Comparison of ENCODE assay signal across 12 mouse cellular contexts in the genomic region with DNA sequence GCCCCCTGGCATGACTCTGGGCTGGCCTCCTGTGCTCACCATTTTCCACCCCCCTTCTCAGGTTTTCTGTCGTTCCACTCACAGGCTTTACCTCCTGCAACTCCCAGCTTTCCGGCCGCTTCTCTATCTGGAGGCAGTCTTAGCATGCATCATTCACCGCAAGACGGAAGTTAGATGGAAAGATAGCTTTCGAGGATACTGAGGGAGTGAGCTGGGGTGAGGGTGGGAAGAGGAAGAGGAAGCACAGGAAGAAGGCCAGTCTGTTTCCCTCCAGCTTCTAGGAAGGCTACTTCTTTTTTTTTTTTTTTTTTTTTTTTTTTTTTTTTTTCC. TPM values are rescaled to one million over a fixed set of nuclear protein-coding genes. Genes with fewer than 3 reads are reported as not detected.
A peak's percentile ranks its signal among the peaks of the same experiment; 100 is the strongest.
DNase-seq lines count a peak whose midpoint lies in the region; ATAC-seq and TF ChIP-seq lines count a peak whose summit lies in the region.
"Had no signal": no experiment of that assay in that cellular context is flagged by ENCODE, and none has a peak within 500 bp of the region (broad histone marks: within the 10 kb centered on the region; RNA-seq: fewer than 3 reads in every experiment).

No protein-coding gene starts in this region.

- H3K36me3 ChIP-seq in heart, adult 2 months (ENCODE audit: control insufficient read depth, insufficient read depth, low read length) = no peaks in the 10 kb centered on the region
- no peaks in the 10 kb centered on the region for H3K36me3 ChIP-seq in forebrain, embryonic 16.5 days (ENCODE audit: control insufficient read depth, insufficient read depth)
- no peaks in the 10 kb centered on the region for H3K36me3 ChIP-seq in midbrain, embryonic 12.5 days

- no peak overlapping the region for H3K4me3 ChIP-seq in heart, adult 2 months
- H3K4me3 ChIP-seq in forebrain, embryonic 16.5 days (replicated peaks; ENCODE audit: low read length) = no peak overlapping the region
- H3K4me3 ChIP-seq in midbrain, embryonic 12.5 days = no peak overlapping the region

- no peak overlapping the region for H3K27ac ChIP-seq in heart, adult 2 months
- peak overlapping the region; percentile 24; the same call in 1 of the 2 replicates for H3K27ac ChIP-seq in forebrain, embryonic 16.5 days (ENCODE audit: low read length)
- no peak overlapping the region; the same call in 1 of the 2 replicates for H3K27ac ChIP-seq in midbrain, embryonic 12.5 days (replicated peaks)

- intact Hi-C loops in heart, adult 2 months (cut with DNase I) = no loop called here
- intact Hi-C loops in left cerebral cortex, postnatal 25 days (cut with DNase I) = no loop called here

- H3K4me1 ChIP-seq in heart, adult 2 months (ENCODE audit: control insufficient read depth, insufficient read depth, low read length) = no peaks in the 10 kb centered on the region
- peaks cover 3% of the 10 kb centered on the region; the same call in 1 of the 2 replicates for H3K4me1 ChIP-seq in forebrain, embryonic 16.5 days (replicated peaks; ENCODE audit: control insufficient read depth, insufficient read depth, low read length)
- H3K4me1 ChIP-seq in midbrain, embryonic 12.5 days = peaks cover 15% of the 10 kb centered on the region

- no peak for TF ChIP-seq CTCF in heart, adult 2 months (IDR thresholded peaks at IDR 0.05)

- H3K27me3 ChIP-seq in heart, adult 2 months (ENCODE audit: control insufficient read depth, insufficient read depth, low read length) = no peaks in the 10 kb centered on the region
- no peaks in the 10 kb centered on the region for H3K27me3 ChIP-seq in forebrain, embryonic 16.5 days (replicated peaks; ENCODE audit: control insufficient read depth, insufficient read depth, low read length)
- no peaks in the 10 kb centered on the region for H3K27me3 ChIP-seq in midbrain, embryonic 12.5 days

- no peaks in the 10 kb centered on the region for H3K79me2 ChIP-seq in heart, adult 2 months (replicated peaks; ENCODE audit: control insufficient read depth, insufficient read depth, low read length)

- DNase-seq in heart, adult 2 months = no peak
- DNase-seq in heart, postnatal 4 days = no peak
- DNase-seq in 3T3-L1 (ENCODE audit: low read depth, low spot score) = peak; percentile 5
- DNase-seq in urinary bladder, adult 18-20 months (ENCODE audit: low spot score in 2 of 2) = no peak
- no peak for DNase-seq in adrenal gland, postnatal 4 days (ENCODE audit: low spot score in 2 of 2)
- no peak for DNase-seq in left cerebral cortex, postnatal 25 days (ENCODE audit: low spot score in 2 of 2)
- DNase-seq: cerebellum, postnatal 14 days had no signal

- H3K9me3 ChIP-seq in forebrain, embryonic 16.5 days (ENCODE audit: control insufficient read depth, low read length) = no peaks in the 10 kb centered on the region
- H3K9me3 ChIP-seq in midbrain, embryonic 12.5 days = no peaks in the 10 kb centered on the region

- 9% methylated on average over 6 of the region's 6 CpGs for WGBS in heart, adult 2 months
- WGBS in forebrain, embryonic 16.5 days = 72% methylated on average over 6 of the region's 6 CpGs
- 73% methylated on average over 6 of the region's 6 CpGs for WGBS in midbrain, embryonic 12.5 days

- TF ChIP-seq POLR2A in heart, adult 2 months (IDR thresholded peaks at IDR 0.05; ENCODE audit: insufficient read depth, low read depth, low read length) = peak; percentile 18; the same call in 1 of the 2 replicates

- H3K9ac ChIP-seq in heart, adult 2 months (ENCODE audit: low read depth, low read length) = no peak overlapping the region
- H3K9ac ChIP-seq in forebrain, embryonic 16.5 days (replicated peaks; ENCODE audit: low read depth, low read length) = no peak overlapping the region
- H3K9ac ChIP-seq in midbrain, embryonic 12.5 days (replicated peaks) = peak overlapping the region; percentile 31; the same call in 1 of the 2 replicates

- H3K4me2 ChIP-seq in forebrain, embryonic 16.5 days (ENCODE audit: low read length) = no peak overlapping the region
- no peak overlapping the region for H3K4me2 ChIP-seq in midbrain, embryonic 12.5 days (replicated peaks)

- 0 out of 2 replicates have a peak, but pooled peaks have one; percentile 20 for TF ChIP-seq EP300 in heart, adult 2 months (IDR thresholded peaks at IDR 0.05; ENCODE audit: insufficient read depth, low read depth, low read length)

- no peak for ATAC-seq in forebrain, embryonic 16.5 days
- no peak for ATAC-seq in midbrain, embryonic 12.5 days (ENCODE audit: low FRiP score, low read depth)

RNA-seq across cellular contexts. Expression of gene Cmtm5, which starts 0.7 kb away (rescaled TPM):
- total RNA-seq in heart, adult 2 months (2021) = under 1 TPM in 1 of 2 experiments, not detected in 1; 0.30 TPM
- polyA plus RNA-seq in heart, adult 2 months (2012; rRNA removed) = 1.8 and 2.9 TPM in 2 replicates
- under 1 TPM in 1 of 2 experiments, not detected in 1; 0.33 TPM for total RNA-seq in heart, postnatal 4 days (2021)
- 3.7 and 4.0 TPM in 2 replicates for polyA plus RNA-seq in forebrain, embryonic 16.5 days (2015; fragmentation: Nextera tagmentation; extraction: Ambion mirVana)
- 1.2 and 2.2 TPM in 2 replicates for polyA plus RNA-seq in midbrain, embryonic 12.5 days (2016; fragmentation: Nextera tagmentation; extraction: Ambion mirVana)
- 1 to 10 TPM; 2.4 to 3.8 TPM for total RNA-seq in adrenal gland, postnatal 4 days (2021)
- total RNA-seq in left cerebral cortex, postnatal 25 days (2021) = 10 to 100 TPM; 48.1 to 63.0 TPM
- total RNA-seq: gastrocnemius, adult 8-10 months had no signal

RNA-seq across cellular contexts. Expression of gene Il25, which starts 4.3 kb away (rescaled TPM):
- not detected for total RNA-seq in heart, adult 2 months (2021)
- not detected in 2 replicates for polyA plus RNA-seq in heart, adult 2 months (2012; rRNA removed)
- total RNA-seq in heart, postnatal 4 days (2021) = not detected
- polyA plus RNA-seq in forebrain, embryonic 16.5 days (2015; fragmentation: Nextera tagmentation; extraction: Ambion mirVana) = 0.46 and 0.53 TPM in 2 replicates
- polyA plus RNA-seq in midbrain, embryonic 12.5 days (2016; fragmentation: Nextera tagmentation; extraction: Ambion mirVana) = not detected in 2 replicates
- total RNA-seq in adrenal gland, postnatal 4 days (2021) = not detected
- total RNA-seq in left cerebral cortex, postnatal 25 days (2021) = not detected
- total RNA-seq: gastrocnemius, adult 8-10 months; layer of hippocampus, adult 18-20 months had no signal
- polyA plus RNA-seq: lung, embryonic 16.5 days had no signal

RNA-seq across cellular contexts. Expression of gene Efs, which starts 10.9 kb away (rescaled TPM):
- total RNA-seq in heart, adult 2 months (2021) = 1 to 10 TPM; 1.9 to 3.0 TPM
- 5.1 and 5.4 TPM in 2 replicates for polyA plus RNA-seq in heart, adult 2 months (2012; rRNA removed)
- 10 to 100 TPM; 10.5 to 10.9 TPM for total RNA-seq in heart, postnatal 4 days (2021)
- 24.2 and 28.7 TPM in 2 replicates for polyA plus RNA-seq in forebrain, embryonic 16.5 days (2015; fragmentation: Nextera tagmentation; extraction: Ambion mirVana)
- 36.0 and 38.6 TPM in 2 replicates for polyA plus RNA-seq in midbrain, embryonic 12.5 days (2016; fragmentation: Nextera tagmentation; extraction: Ambion mirVana)
- 10 to 100 TPM; 13.2 to 13.9 TPM for total RNA-seq in adrenal gland, postnatal 4 days (2021)
- 1 to 10 TPM; 7.4 to 8.1 TPM for total RNA-seq in left cerebral cortex, postnatal 25 days (2021)

RNA-seq across cellular contexts. Expression of gene Slc22a17, which starts 23.9 kb away (rescaled TPM):
- 1 to 10 TPM; 1.7 to 2.3 TPM for total RNA-seq in heart, adult 2 months (2021)
- 13.0 and 13.8 TPM in 2 replicates for polyA plus RNA-seq in heart, adult 2 months (2012; rRNA removed)
- total RNA-seq in heart, postnatal 4 days (2021) = 10 to 100 TPM; 24.8 to 25.2 TPM
- polyA plus RNA-seq in forebrain, embryonic 16.5 days (2015; fragmentation: Nextera tagmentation; extraction: Ambion mirVana) = 128 and 185 TPM in 2 replicates
- polyA plus RNA-seq in midbrain, embryonic 12.5 days (2016; fragmentation: Nextera tagmentation; extraction: Ambion mirVana) = 110 and 125 TPM in 2 replicates
- 10 to 100 TPM; 63.7 to 68.4 TPM for total RNA-seq in adrenal gland, postnatal 4 days (2021)
- total RNA-seq in left cerebral cortex, postnatal 25 days (2021) = 100 to 1,000 TPM; 628 to 630 TPM

RNA-seq across cellular contexts. Expression of gene Myh6, which starts 29.9 kb away (rescaled TPM):
- over 10,000 TPM; 19,033 to 21,149 TPM for total RNA-seq in heart, adult 2 months (2021)
- polyA plus RNA-seq in heart, adult 2 months (2012; rRNA removed) = 6,249 and 7,266 TPM in 2 replicates
- over 10,000 TPM; 15,879 to 17,172 TPM for total RNA-seq in heart, postnatal 4 days (2021)
- 0.65 and 0.99 TPM in 2 replicates for polyA plus RNA-seq in forebrain, embryonic 16.5 days (2015; fragmentation: Nextera tagmentation; extraction: Ambion mirVana)
- 0.99 and 1.1 TPM in 2 replicates for polyA plus RNA-seq in midbrain, embryonic 12.5 days (2016; fragmentation: Nextera tagmentation; extraction: Ambion mirVana)
- 1 to 10 TPM in 1 of 2 experiments, under 1 TPM in 1; 0.81 to 4.9 TPM for total RNA-seq in adrenal gland, postnatal 4 days (2021)
- 1 to 10 TPM; 5.4 to 8.7 TPM for total RNA-seq in left cerebral cortex, postnatal 25 days (2021)

Comparison
In these comparisons a context has a peak if more than half of its experiments do, and no peak if none do; other contexts are left out.
1. RNA of gene Cmtm5, which starts 0.7 kb away (total RNA-seq): 48.1 to 63.0 TPM in left cerebral cortex, postnatal 25 days; 2.4 to 3.8 TPM in adrenal gland, postnatal 4 days, 0.33 TPM in heart, postnatal 4 days and 0.30 TPM in heart, adult 2 months; every median in the first group is over 10 times any median in the second.